Mouse (Mus musculus): ENCODE measurements at regions not wholly inside any gene's neighbourhood (a gene's known extent, or its start where the extent isn't known, plus 50 kb on each side); places are given as distances from the start of the nearest gene placed in this dataset.

- H3K9me3 ChIP-seq (ENCODE audit: low read depth, low read length), result no peaks in the 10 kb centered on the region
- no peak for TF ChIP-seq CTCF (IDR thresholded peaks at IDR 0.05; ENCODE audit: low read depth)
- peak overlapping the region; percentile 22; the same call in 1 of the 2 replicates for H3K4me3 ChIP-seq (ENCODE audit: low read depth, low read length)
- no peaks in the 10 kb centered on the region for H3K4me1 ChIP-seq (ENCODE audit: insufficient read depth)
- H3K27ac ChIP-seq (ENCODE audit: low read depth), result no peak overlapping the region
- H3K27me3 ChIP-seq (ENCODE audit: insufficient read depth, low read length), result peaks cover 70% of the 10 kb centered on the region
- no peak overlapping the region for H3K9ac ChIP-seq
- H3K4me2 ChIP-seq, result peak overlapping the region; percentile 54
- 8% methylated on average over 4 of the region's 4 CpGs for WGBS
- DNase-seq, result no peak
- no peaks in the 10 kb centered on the region for H3K36me3 ChIP-seq (ENCODE audit: insufficient read depth)
- peak; percentile 34; the same call in 1 of the 2 replicates for ATAC-seq (ENCODE audit: insufficient read depth)
These were observed 55.4 kb downstream of the Uncx start for GRCm38 (mm10) chr5:139598715-139599114.

GRCm38 (mm10) chr5:139599191-139599937 is 56.1 kb downstream of the Uncx start:
- Histone ChIP-seq H3K9me3 (ENCODE audit: low read depth, low read length) (no peaks in the 10 kb centered on the region), H3K4me2 (peak overlapping the region; percentile 54), H3K4me3 (ENCODE audit: low read depth, low read length) (peak overlapping the region; percentile 22), H3K36me3 (ENCODE audit: insufficient read depth) (no peaks in the 10 kb centered on the region), H3K27me3 (ENCODE audit: insufficient read depth, low read length) (peaks cover 67% of the 10 kb centered on the region), H3K4me1 (ENCODE audit: insufficient read depth) (no peaks in the 10 kb centered on the region), H3K27ac (ENCODE audit: low read depth) (no peak overlapping the region), H3K9ac (peak overlapping the region; percentile 13)
- WGBS, result 1% methylated on average over 25 of the region's 25 CpGs
- DNase-seq, result peak; percentile 74
- TF ChIP-seq CTCF (IDR thresholded peaks at IDR 0.05; ENCODE audit: low read depth), result no peak
- ATAC-seq (ENCODE audit: insufficient read depth), result peak; percentile 85

- Histone ChIP-seq H3K9me3 (ENCODE audit: low read depth, low read length) (no peaks in the 10 kb centered on the region), H3K4me3 (ENCODE audit: low read depth, low read length) (no peak overlapping the region), H3K36me3 (ENCODE audit: insufficient read depth) (no peaks in the 10 kb centered on the region), H3K4me1 (ENCODE audit: insufficient read depth) (no peaks in the 10 kb centered on the region), H3K27ac (ENCODE audit: low read depth) (no peak overlapping the region), H3K27me3 (ENCODE audit: insufficient read depth, low read length) (peaks cover 59% of the 10 kb centered on the region), H3K9ac (no peak overlapping the region), H3K4me2 (no peak overlapping the region; the same call in 1 of the 2 replicates)
- no peak for TF ChIP-seq CTCF (IDR thresholded peaks at IDR 0.05; ENCODE audit: low read depth)
- DNase-seq, result no peak
- WGBS, result 2% methylated on average over 15 of the region's 15 CpGs
- ATAC-seq (ENCODE audit: insufficient read depth), result no peak
These were observed 56.9 kb downstream of the Uncx start for GRCm38 (mm10) chr5:139600213-139600612.

GRCm38 (mm10) chr5:139602860-139603259 is 59.6 kb downstream of the Uncx start:
- H3K4me2 ChIP-seq, result no peak overlapping the region
- no peak overlapping the region for H3K27ac ChIP-seq (ENCODE audit: low read depth)
- TF ChIP-seq CTCF (IDR thresholded peaks at IDR 0.05; ENCODE audit: low read depth), result no peak
- WGBS, result 61% methylated on average over 4 of the region's 4 CpGs
- H3K9me3 ChIP-seq (ENCODE audit: low read depth, low read length), result no peaks in the 10 kb centered on the region
- no peak overlapping the region for H3K4me3 ChIP-seq (ENCODE audit: low read depth, low read length)
- ATAC-seq (ENCODE audit: insufficient read depth) (no peak), DNase-seq (no peak)
- H3K9ac ChIP-seq, result no peak overlapping the region
- peaks cover 51% of the 10 kb centered on the region for H3K27me3 ChIP-seq (ENCODE audit: insufficient read depth, low read length)
- no peaks in the 10 kb centered on the region for H3K4me1 ChIP-seq (ENCODE audit: insufficient read depth)
- H3K36me3 ChIP-seq (ENCODE audit: insufficient read depth), result no peaks in the 10 kb centered on the region

GRCm38 (mm10) chr5:139603535-139603934 is 60.2 kb downstream of the Uncx start:
- Histone ChIP-seq H3K4me2 (no peak overlapping the region), H3K9ac (no peak overlapping the region), H3K4me1 (ENCODE audit: insufficient read depth) (no peaks in the 10 kb centered on the region), H3K4me3 (ENCODE audit: low read depth, low read length) (no peak overlapping the region), H3K9me3 (ENCODE audit: low read depth, low read length) (no peaks in the 10 kb centered on the region), H3K27me3 (ENCODE audit: insufficient read depth, low read length) (peaks cover 45% of the 10 kb centered on the region), H3K27ac (ENCODE audit: low read depth) (no peak overlapping the region), H3K36me3 (ENCODE audit: insufficient read depth) (no peaks in the 10 kb centered on the region)
- ATAC-seq (ENCODE audit: insufficient read depth), result no peak
- TF ChIP-seq CTCF (IDR thresholded peaks at IDR 0.05; ENCODE audit: low read depth), result no peak
- WGBS, result 19% methylated on average over 4 of the region's 4 CpGs
- DNase-seq, result no peak

GRCm38 (mm10) chr5:139604327-139604726 is 61.0 kb downstream of the Uncx start:
- no peak overlapping the region for H3K4me2 ChIP-seq
- no peak for DNase-seq
- no peak overlapping the region for H3K4me3 ChIP-seq (ENCODE audit: low read depth, low read length)
- 39% methylated on average over 4 of the region's 4 CpGs for WGBS
- no peak for ATAC-seq (ENCODE audit: insufficient read depth)
- H3K4me1 ChIP-seq (ENCODE audit: insufficient read depth), result no peaks in the 10 kb centered on the region
- TF ChIP-seq CTCF (IDR thresholded peaks at IDR 0.05; ENCODE audit: low read depth), result no peak
- no peak overlapping the region for H3K9ac ChIP-seq
- H3K27me3 ChIP-seq (ENCODE audit: insufficient read depth, low read length), result peaks cover 38% of the 10 kb centered on the region
- H3K27ac ChIP-seq (ENCODE audit: low read depth), result no peak overlapping the region
- no peaks in the 10 kb centered on the region for H3K9me3 ChIP-seq (ENCODE audit: low read depth, low read length)
- H3K36me3 ChIP-seq (ENCODE audit: insufficient read depth), result no peaks in the 10 kb centered on the region

- H3K9me3 ChIP-seq (ENCODE audit: low read depth, low read length), result no peaks in the 10 kb centered on the region
- no peaks in the 10 kb centered on the region for H3K36me3 ChIP-seq (ENCODE audit: insufficient read depth)
- no peak overlapping the region for H3K27ac ChIP-seq (ENCODE audit: low read depth)
- DNase-seq (no peak), ATAC-seq (ENCODE audit: insufficient read depth) (no peak)
- no peak for TF ChIP-seq CTCF (IDR thresholded peaks at IDR 0.05; ENCODE audit: low read depth)
- no peak overlapping the region for H3K4me3 ChIP-seq (ENCODE audit: low read depth, low read length)
- no peaks in the 10 kb centered on the region for H3K4me1 ChIP-seq (ENCODE audit: insufficient read depth)
- H3K9ac ChIP-seq, result no peak overlapping the region
- 74% methylated on average over 28 of the region's 28 CpGs for WGBS
- no peaks in the 10 kb centered on the region for H3K27me3 ChIP-seq (ENCODE audit: insufficient read depth, low read length)
- no peak overlapping the region for H3K4me2 ChIP-seq
These were observed 67.6 kb downstream of the Uncx start for GRCm38 (mm10) chr5:139610610-139611520.

Data from lung, embryonic 14.5 days (tissue).